Mouse (Mus musculus) midbrain, embryonic 14.5 days (tissue): ENCODE results near the gene Rmnd1. TPM values are rescaled to one million over a fixed set of nuclear protein-coding genes. Genes with fewer than 3 reads are reported as not detected.

ENCODE experiments used
- ATAC-seq: fragments of 200-750 bp; cut with Nextera tagmentation; 2 replicates; pipeline ENCODE4 v1.8.0; 2017; ENCODE audit warnings: moderate number of reproducible peaks, moderate library complexity; ENCODE audit not compliant: low FRiP score, low TSS enrichment
- DNase-seq: peaks from one replicate; pipeline ENCODE4 v3.0.0-alpha.2; 2015
- H3K27ac ChIP-seq: fragments of 300-500 bp; sonication (generic); replicated peaks from 2 replicates; pipeline ENCODE4 v1.5.1; 2014; ENCODE audit warnings: mild to moderate bottlenecking, low read depth, low read length, moderate library complexity
- H3K27me3 ChIP-seq: fragments of 300-500 bp; sonication (generic); 2 replicates; pipeline ENCODE4 v1.6.1; 2014; ENCODE audit warnings: low read length, control low read depth, mixed read lengths; ENCODE audit not compliant: control insufficient read depth, insufficient read depth
- H3K36me3 ChIP-seq: fragments of 300-500 bp; sonication (generic); 2 replicates; pipeline ENCODE4 v1.6.1; 2014; ENCODE audit warnings: low read length, control low read depth; ENCODE audit not compliant: control insufficient read depth, insufficient read depth
- H3K4me1 ChIP-seq: fragments of 300-500 bp; sonication (generic); 2 replicates; pipeline ENCODE4 v1.6.1; 2014; ENCODE audit warnings: mild to moderate bottlenecking, antibody characterized with exemption, low read length, control low read depth; ENCODE audit not compliant: control insufficient read depth, insufficient read depth
- H3K4me2 ChIP-seq: fragments of 300-500 bp; sonication (generic); 2 replicates; pipeline ENCODE4 v1.6.1; 2014; ENCODE audit warnings: mild to moderate bottlenecking, low read length, moderate library complexity
- H3K4me3 ChIP-seq: fragments of 300-500 bp; sonication (generic); replicated peaks from 2 replicates; pipeline ENCODE4 v1.5.1; 2014; ENCODE audit warnings: low read depth, low read length
- H3K9ac ChIP-seq: fragments of 300-500 bp; sonication (generic); replicated peaks from 2 replicates; pipeline ENCODE4 v1.6.1; 2014; ENCODE audit warnings: mild to moderate bottlenecking, low read length, moderate library complexity
- H3K9me3 ChIP-seq: fragments of 300-500 bp; sonication (generic); 2 replicates; pipeline ENCODE4 v1.6.1; 2016; ENCODE audit warnings: low read length, control low read depth, mixed read lengths; ENCODE audit not compliant: control insufficient read depth
- whole genome bisulfite sequencing: fragments of 180-500 bp; shearing (Covaris S2); extraction: QIAGEN DNeasy Blood & Tissue Kit; methylation state at CpG from one replicate; pipeline ENCODE4 v1.1.7; 2014; 5-methylcytosine and 5-hydroxymethylcytosine counted together
- polyA plus RNA-seq: library from polyadenylated mRNA; unstranded; fragments of >200 nt; fragmentation: Nextera tagmentation; extraction: Ambion mirVana; gene quantifications from 2 replicates; pipeline ENCODE4 v1.2.1, GENCODE M21; 2014

Rmnd1 gene
- polyA plus RNA-seq, 1 experiment from 2014 or later, result 44.5 TPM

GRCm38 (mm10) chr10:4405511-4405910 is 26.7 kb downstream of the Rmnd1 start:
- WGBS, result 90% methylated on average over 5 of the region's 5 CpGs
- no peak overlapping the region for H3K9ac ChIP-seq
- H3K9me3 ChIP-seq, result no peaks in the 10 kb centered on the region
- no peak for DNase-seq
- ATAC-seq, result 0 out of 2 replicates have a peak, but pooled peaks have one; percentile 9
- no peak overlapping the region for H3K4me3 ChIP-seq
- peaks cover 36% of the 10 kb centered on the region for H3K36me3 ChIP-seq
- no peaks in the 10 kb centered on the region for H3K4me1 ChIP-seq
- no peaks in the 10 kb centered on the region for H3K27me3 ChIP-seq
- H3K4me2 ChIP-seq, result no peak overlapping the region
- no peak overlapping the region for H3K27ac ChIP-seq

GRCm38 (mm10) chr10:4404895-4405491 is 27.2 kb downstream of the Rmnd1 start:
- Histone ChIP-seq H3K36me3 (peaks cover 32% of the 10 kb centered on the region), H3K4me2 (no peak overlapping the region)
- 58% methylated on average over 5 of the region's 5 CpGs for WGBS

DNA sequence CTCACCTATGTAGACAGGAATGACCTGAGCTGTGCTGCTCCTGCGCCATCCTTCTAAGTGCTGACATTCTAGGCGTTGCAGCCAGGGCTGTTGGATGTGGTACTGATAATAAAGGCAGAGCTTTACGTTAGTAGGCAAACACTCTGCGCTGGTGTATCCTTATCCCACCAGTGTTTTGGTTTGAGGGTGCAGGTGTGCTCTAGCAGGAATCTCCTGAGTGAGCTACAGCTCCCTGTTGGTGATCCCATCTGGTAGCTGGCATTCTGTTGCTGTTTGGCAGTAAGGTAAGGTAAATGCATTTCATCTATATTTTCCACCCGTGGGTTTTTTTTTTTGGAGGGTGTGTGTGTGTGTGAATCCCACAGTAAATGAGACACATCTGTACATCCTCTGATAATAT is 34.1 kb downstream of the Rmnd1 start:
- H3K27me3 ChIP-seq, result no peaks in the 10 kb centered on the region
- H3K36me3 ChIP-seq, result peaks cover 32% of the 10 kb centered on the region
- H3K27ac ChIP-seq, result no peak overlapping the region
- no peak overlapping the region for H3K4me2 ChIP-seq
- no peak overlapping the region for H3K4me3 ChIP-seq
- H3K4me1 ChIP-seq, result 0 out of 2 replicates have a peak, but pooled peaks cover under 1% of the 10 kb centered on the region
- H3K9ac ChIP-seq, result no peak overlapping the region
- no peak for ATAC-seq
- no peaks in the 10 kb centered on the region for H3K9me3 ChIP-seq
- DNase-seq, result no peak
- WGBS, result 93% methylated on average over 5 of the region's 5 CpGs

More at GRCm38 (mm10) chr10:4404895-4405491, 27.2 kb downstream of the Rmnd1 start:
- Histone ChIP-seq H3K4me3 (no peak overlapping the region), H3K9ac (no peak overlapping the region), H3K9me3 (no peaks in the 10 kb centered on the region), H3K27ac (no peak overlapping the region), H3K4me1 (no peaks in the 10 kb centered on the region), H3K27me3 (no peaks in the 10 kb centered on the region)
- ATAC-seq (peak; percentile 67; the same call in 1 of the 2 replicates), DNase-seq (peak; percentile 91)

GRCm38 (mm10) chr10:4395321-4395720 is 36.9 kb downstream of the Rmnd1 start:
- Histone ChIP-seq H3K9me3 (no peaks in the 10 kb centered on the region), H3K27me3 (no peaks in the 10 kb centered on the region), H3K4me1 (peaks cover 20% of the 10 kb centered on the region), H3K36me3 (peaks cover 25% of the 10 kb centered on the region; the same call in 1 of the 2 replicates), H3K27ac (no peak overlapping the region), H3K9ac (no peak overlapping the region), H3K4me2 (no peak overlapping the region), H3K4me3 (no peak overlapping the region)
- DNase-seq (no peak), ATAC-seq (no peak)
- WGBS, result 95% methylated on average over 3 of the region's 3 CpGs

- no peak overlapping the region for H3K4me2 ChIP-seq
- WGBS, result 58% methylated on average over 6 of the region's 6 CpGs
- no peaks in the 10 kb centered on the region for H3K27me3 ChIP-seq
- no peak overlapping the region for H3K27ac ChIP-seq
- peaks cover 9% of the 10 kb centered on the region; the same call in 1 of the 2 replicates for H3K36me3 ChIP-seq
- DNase-seq (peak; percentile 46), ATAC-seq (no peak)
- H3K4me1 ChIP-seq, result peaks cover 38% of the 10 kb centered on the region
- no peak overlapping the region for H3K9ac ChIP-seq
- H3K4me3 ChIP-seq, result no peak overlapping the region
- no peaks in the 10 kb centered on the region for H3K9me3 ChIP-seq
Measured at GRCm38 (mm10) chr10:4391851-4392250, 40.3 kb downstream of the Rmnd1 start.

GRCm38 (mm10) chr10:4391076-4391475 is 41.1 kb downstream of the Rmnd1 start:
- ATAC-seq (no peak), DNase-seq (no peak)
- Histone ChIP-seq H3K27me3 (no peaks in the 10 kb centered on the region), H3K9me3 (no peaks in the 10 kb centered on the region), H3K4me1 (peaks cover 38% of the 10 kb centered on the region), H3K9ac (no peak overlapping the region), H3K27ac (no peak overlapping the region), H3K4me3 (no peak overlapping the region), H3K4me2 (peak overlapping the region; percentile 1; the same call in 1 of the 2 replicates), H3K36me3 (0 out of 2 replicates have a peak, but pooled peaks cover 7% of the 10 kb centered on the region)
- WGBS, result 77% methylated on average over 5 of the region's 5 CpGs

DNA sequence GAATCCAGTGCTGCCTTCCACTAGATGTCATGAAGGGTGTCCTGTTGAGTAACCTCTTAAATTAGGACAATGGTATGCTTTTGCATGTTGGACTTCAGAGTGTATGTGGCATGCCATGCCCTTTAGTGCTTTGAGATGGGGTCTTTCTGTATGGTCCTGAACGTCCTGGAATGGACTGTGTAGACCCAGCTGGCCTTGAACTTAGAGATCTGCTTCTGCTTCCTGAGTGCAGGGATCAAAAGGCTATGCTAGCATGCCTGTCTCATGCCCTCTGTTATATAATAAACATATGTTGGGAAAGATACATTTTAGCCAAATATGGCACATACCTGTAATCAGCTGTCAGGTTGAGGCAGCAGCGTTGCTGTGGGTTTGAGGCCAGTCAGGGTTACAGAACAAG is 41.6 kb downstream of the Rmnd1 start:
- H3K4me1 ChIP-seq, result peaks cover 40% of the 10 kb centered on the region
- no peak overlapping the region for H3K4me3 ChIP-seq
- DNase-seq (no peak), ATAC-seq (no peak)
- H3K27ac ChIP-seq, result no peak overlapping the region
- no peaks in the 10 kb centered on the region for H3K9me3 ChIP-seq
- H3K4me2 ChIP-seq, result peak overlapping the region; percentile 90
- WGBS, result 75% methylated on average over 2 of the region's 2 CpGs
- 0 out of 2 replicates have a peak, but pooled peaks cover 7% of the 10 kb centered on the region for H3K36me3 ChIP-seq
- H3K9ac ChIP-seq, result no peak overlapping the region
- H3K27me3 ChIP-seq, result no peaks in the 10 kb centered on the region

DNA sequence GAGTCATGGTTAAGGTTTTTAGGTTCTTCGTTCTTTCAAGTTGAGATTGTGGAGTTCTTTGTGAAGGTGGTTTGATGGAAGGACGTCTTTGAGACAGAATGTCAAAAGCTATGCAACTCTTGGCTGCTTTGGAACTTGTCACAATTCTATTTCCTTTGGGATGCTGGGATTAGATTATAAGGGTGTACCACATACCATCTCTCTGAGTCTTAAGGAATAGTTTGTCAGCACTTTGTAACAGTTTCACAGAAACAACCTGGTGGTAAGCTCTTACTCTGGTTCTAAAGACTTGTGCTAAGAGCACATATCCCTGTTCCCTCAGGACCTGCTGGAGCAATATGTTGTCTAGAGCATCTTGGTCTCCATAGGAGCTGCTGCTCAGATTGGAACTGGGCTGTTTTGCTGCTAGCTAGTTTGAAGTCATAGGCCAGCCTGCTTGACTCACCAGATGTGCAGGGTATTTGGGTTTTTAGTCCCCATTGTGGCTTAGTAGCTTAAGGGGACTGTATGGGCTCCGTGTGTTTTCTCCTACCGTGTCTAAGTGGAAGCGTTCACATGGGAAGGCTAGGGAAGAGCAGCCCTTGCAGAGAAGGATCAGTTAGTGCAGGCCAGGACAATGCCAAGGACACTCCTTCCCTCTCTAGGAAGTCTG is 42.6 kb downstream of the Rmnd1 start:
- no peak for ATAC-seq
- DNase-seq, result no peak
- H3K9ac ChIP-seq, result peak overlapping the region; percentile 99; the same call in 1 of the 2 replicates
- H3K4me2 ChIP-seq, result peak overlapping the region; percentile 90
- no peaks in the 10 kb centered on the region for H3K27me3 ChIP-seq
- peak overlapping the region; percentile 97 for H3K4me3 ChIP-seq
- H3K36me3 ChIP-seq, result 0 out of 2 replicates have a peak, but pooled peaks cover 7% of the 10 kb centered on the region
- peaks cover 40% of the 10 kb centered on the region for H3K4me1 ChIP-seq
- WGBS, result 45% methylated on average over 5 of the region's 5 CpGs
- no peaks in the 10 kb centered on the region for H3K9me3 ChIP-seq
- H3K27ac ChIP-seq, result no peak overlapping the region
